Mouse (Mus musculus): Measurements from ENCODE around the gene Pnp2. TPM values are rescaled to one million over a fixed set of nuclear protein-coding genes. Genes with fewer than 3 reads are reported as not detected.
A peak's percentile ranks its signal among the peaks of the same experiment; 100 is the strongest.
"Not testable (repeated sequence)": the region's sequence is repeated elsewhere in the genome, so short reads cannot be mapped to it uniquely, and the experiment has no call there.

Gene Pnp2
- 32.3 and 32.5 TPM in 2 replicates for polyA plus RNA-seq (2015; fragmentation: Nextera tagmentation; extraction: Ambion mirVana)

GRCm38 (mm10) chr14:50955942-50956508, at the start of gene Pnp2:
TSS of gene Pnp2 (plus strand) at chr14:50955992.
- Histone ChIP-seq H3K4me3 (ENCODE audit: low read depth, low read length) (peak within 1 kb of the TSS; percentile 24), H3K9ac (ENCODE audit: low read depth, low read length) (0 out of 2 replicates have a peak within 1 kb of the TSS, but pooled peaks have one; percentile 17), H3K4me2 (replicated peaks; ENCODE audit: low read depth) (peak within 1 kb of the TSS; percentile 55), H3K27ac (ENCODE audit: low read depth, low read length) (peak within 1 kb of the TSS; percentile 64; the same call in 1 of the 2 replicates)
- not testable (repeated sequence) for H3K36me3 ChIP-seq (ENCODE audit: control insufficient read depth, insufficient read depth); H3K27me3 ChIP-seq (replicated peaks; ENCODE audit: control insufficient read depth, insufficient read depth, low read length); H3K4me1 ChIP-seq (replicated peaks; ENCODE audit: control insufficient read depth, insufficient read depth, low read length); H3K9me3 ChIP-seq (ENCODE audit: control insufficient read depth)
- WGBS = 7% methylated on average over 18 of the region's 19 CpGs
- peak; percentile 85 for ATAC-seq
- TF ChIP-seq CTCF (IDR thresholded peaks at IDR 0.05; ENCODE audit: low read depth) = peak; percentile 52

GRCm38 (mm10) chr14:50908126-50908525, 47.7 kb upstream of the Pnp2 start:
- H3K4me1 ChIP-seq (replicated peaks; ENCODE audit: control insufficient read depth, insufficient read depth, low read length) = no peaks in the 10 kb centered on the region
- peaks cover 16% of the 10 kb centered on the region for H3K36me3 ChIP-seq (ENCODE audit: control insufficient read depth, insufficient read depth)
- no peak for TF ChIP-seq CTCF (IDR thresholded peaks at IDR 0.05; ENCODE audit: low read depth)
- WGBS = 63% methylated on average over 4 of the region's 4 CpGs
- no peak overlapping the region for H3K4me2 ChIP-seq (replicated peaks; ENCODE audit: low read depth)
- no peaks in the 10 kb centered on the region for H3K27me3 ChIP-seq (replicated peaks; ENCODE audit: control insufficient read depth, insufficient read depth, low read length)
- no peak overlapping the region for H3K9ac ChIP-seq (ENCODE audit: low read depth, low read length)
- ATAC-seq = no peak
- no peak overlapping the region for H3K4me3 ChIP-seq (ENCODE audit: low read depth, low read length)
- no peaks in the 10 kb centered on the region for H3K9me3 ChIP-seq (ENCODE audit: control insufficient read depth)
- H3K27ac ChIP-seq (ENCODE audit: low read depth, low read length) = no peak overlapping the region

GRCm38 (mm10) chr14:50911356-50911755, 44.4 kb upstream of the Pnp2 start:
- Histone ChIP-seq H3K27ac (ENCODE audit: low read depth, low read length) (no peak overlapping the region), H3K9me3 (ENCODE audit: control insufficient read depth) (no peaks in the 10 kb centered on the region), H3K36me3 (ENCODE audit: control insufficient read depth, insufficient read depth) (peaks cover 39% of the 10 kb centered on the region), H3K4me3 (ENCODE audit: low read depth, low read length) (no peak overlapping the region), H3K9ac (ENCODE audit: low read depth, low read length) (no peak overlapping the region), H3K4me2 (replicated peaks; ENCODE audit: low read depth) (no peak overlapping the region), H3K27me3 (replicated peaks; ENCODE audit: control insufficient read depth, insufficient read depth, low read length) (no peaks in the 10 kb centered on the region), H3K4me1 (replicated peaks; ENCODE audit: control insufficient read depth, insufficient read depth, low read length) (no peaks in the 10 kb centered on the region)
- 53% methylated on average over 3 of the region's 3 CpGs for whole genome bisulfite sequencing
- TF ChIP-seq CTCF (IDR thresholded peaks at IDR 0.05; ENCODE audit: low read depth) = no peak
- no peak for ATAC-seq

- 63% methylated on average over 1 of the region's 1 CpGs for WGBS
- not testable (repeated sequence) for H3K27me3 ChIP-seq (replicated peaks; ENCODE audit: control insufficient read depth, insufficient read depth, low read length); H3K9ac ChIP-seq (ENCODE audit: low read depth, low read length); H3K9me3 ChIP-seq (ENCODE audit: control insufficient read depth); H3K4me1 ChIP-seq (replicated peaks; ENCODE audit: control insufficient read depth, insufficient read depth, low read length); ATAC-seq; H3K27ac ChIP-seq (ENCODE audit: low read depth, low read length)
- Histone ChIP-seq H3K4me3 (ENCODE audit: low read depth, low read length) (peak overlapping the region; percentile 76), H3K36me3 (ENCODE audit: control insufficient read depth, insufficient read depth) (peaks cover 25% of the 10 kb centered on the region), H3K4me2 (replicated peaks; ENCODE audit: low read depth) (peak overlapping the region; percentile 96)
Measured at GRCm38 (mm10) chr14:50923437-50923836, 32.4 kb upstream of the Pnp2 start.

DNA sequence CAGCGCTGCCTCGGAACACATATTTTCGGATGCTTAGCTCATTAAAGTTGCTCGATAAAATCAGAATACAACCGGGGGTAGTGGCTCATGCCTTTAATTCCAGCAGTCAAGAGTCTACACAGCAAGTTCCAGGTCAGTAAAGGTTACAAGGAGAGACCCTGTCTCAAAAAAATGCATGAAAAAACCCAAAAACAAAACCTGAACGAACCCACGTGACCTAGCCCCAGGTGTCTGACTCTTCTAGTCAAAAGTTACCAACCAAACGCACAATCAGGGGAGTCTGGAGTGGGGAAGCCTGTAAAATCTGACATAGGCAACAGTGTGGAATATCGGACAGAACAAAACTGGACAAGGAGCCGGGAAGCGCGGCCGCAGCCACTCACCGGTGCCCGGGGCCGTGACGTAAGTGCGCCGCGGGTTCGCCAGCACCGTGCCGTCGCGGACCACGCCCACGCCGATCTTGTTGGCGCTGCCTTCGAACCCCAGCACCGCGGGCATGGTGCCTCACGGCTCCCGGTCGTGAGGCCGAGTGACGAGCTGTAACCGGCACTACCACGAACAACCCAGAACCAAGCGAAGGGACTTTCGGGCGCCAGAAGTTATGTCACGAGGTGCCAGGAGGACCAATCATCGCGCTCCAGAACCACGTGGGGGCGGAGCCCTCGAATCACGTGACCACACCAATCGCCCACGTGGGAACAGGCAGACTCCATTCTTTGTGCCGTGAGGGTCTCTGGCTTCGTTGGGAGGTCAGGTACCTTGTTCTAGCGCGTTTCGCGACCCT, 31.3 kb upstream of the Pnp2 start, which contains the start of the genes Osgep and Apex1:
TSS of gene Osgep (minus strand) at position 613 of the 784 bp plus-strand sequence.
TSS of gene Apex1 (plus strand) at position 688 of the 784 bp plus-strand sequence.
- peak; percentile 95 for ATAC-seq
- Histone ChIP-seq H3K27me3 (replicated peaks; ENCODE audit: control insufficient read depth, insufficient read depth, low read length) (no peaks in the 10 kb centered on the region), H3K36me3 (ENCODE audit: control insufficient read depth, insufficient read depth) (peaks cover 32% of the 10 kb centered on the region), H3K27ac (ENCODE audit: low read depth, low read length) (peak within 1 kb of the TSS; percentile 94), H3K4me1 (replicated peaks; ENCODE audit: control insufficient read depth, insufficient read depth, low read length) (no peaks in the 10 kb centered on the region), H3K9me3 (ENCODE audit: control insufficient read depth) (no peaks in the 10 kb centered on the region), H3K4me3 (ENCODE audit: low read depth, low read length) (peak within 1 kb of the TSS; percentile 76), H3K4me2 (replicated peaks; ENCODE audit: low read depth) (peak within 1 kb of the TSS; percentile 96), H3K9ac (ENCODE audit: low read depth, low read length) (peak within 1 kb of the TSS; percentile 76)
- under 1% methylated on average over 57 of the region's 57 CpGs for WGBS
- no peak for TF ChIP-seq CTCF (IDR thresholded peaks at IDR 0.05; ENCODE audit: low read depth)

GRCm38 (mm10) chr14:50925111-50925920, 30.5 kb upstream of the Pnp2 start:
- H3K4me2 ChIP-seq (replicated peaks; ENCODE audit: low read depth) = peak overlapping the region; percentile 96
- H3K4me3 ChIP-seq (ENCODE audit: low read depth, low read length) = peak overlapping the region; percentile 76
- peak overlapping the region; percentile 76 for H3K9ac ChIP-seq (ENCODE audit: low read depth, low read length)
- H3K27me3 ChIP-seq (replicated peaks; ENCODE audit: control insufficient read depth, insufficient read depth, low read length) = no peaks in the 10 kb centered on the region
- WGBS = under 1% methylated on average over 32 of the region's 38 CpGs
- no peak for TF ChIP-seq CTCF (IDR thresholded peaks at IDR 0.05; ENCODE audit: low read depth)
- peaks cover 30% of the 10 kb centered on the region for H3K36me3 ChIP-seq (ENCODE audit: control insufficient read depth, insufficient read depth)
- H3K9me3 ChIP-seq (ENCODE audit: control insufficient read depth) = no peaks in the 10 kb centered on the region
- peak overlapping the region; percentile 94 for H3K27ac ChIP-seq (ENCODE audit: low read depth, low read length)
- H3K4me1 ChIP-seq (replicated peaks; ENCODE audit: control insufficient read depth, insufficient read depth, low read length) = no peaks in the 10 kb centered on the region
- peak; percentile 42 for ATAC-seq
